Mouse (Mus musculus) layer of hippocampus, adult 8-10 months (tissue): ENCODE results near the gene Trp53. TPM values are rescaled to one million over a fixed set of nuclear protein-coding genes. Genes with fewer than 3 reads are reported as not detected.
A peak's percentile ranks its signal among the peaks of the same experiment; 100 is the strongest.
"Not testable (repeated sequence)": the region's sequence is repeated elsewhere in the genome, so short reads cannot be mapped to it uniquely, and the experiment has no call there.

Source experiments
- DNase-seq, 2 experiments: peaks; one replicate each; pipeline ENCODE4 v3.0.0; 2022; ENCODE audit warnings: low spot score in 2 of 2
- microRNA-seq, 2 experiments: library from miRNA; unstranded; fragments of <30 nt; microRNA quantifications; one replicate each; pipeline ENCODE4 v1.2.0; 2022
- total RNA-seq, 4 experiments: library from RNA; stranded (reverse); gene quantifications; 2 replicates each; pipeline ENCODE4 v1.2.4; 2022

Gene Trp53
- total RNA-seq, 4 experiments from 2014 or later, result 27.7 to 36.7 (median 33.7) TPM

DNA sequence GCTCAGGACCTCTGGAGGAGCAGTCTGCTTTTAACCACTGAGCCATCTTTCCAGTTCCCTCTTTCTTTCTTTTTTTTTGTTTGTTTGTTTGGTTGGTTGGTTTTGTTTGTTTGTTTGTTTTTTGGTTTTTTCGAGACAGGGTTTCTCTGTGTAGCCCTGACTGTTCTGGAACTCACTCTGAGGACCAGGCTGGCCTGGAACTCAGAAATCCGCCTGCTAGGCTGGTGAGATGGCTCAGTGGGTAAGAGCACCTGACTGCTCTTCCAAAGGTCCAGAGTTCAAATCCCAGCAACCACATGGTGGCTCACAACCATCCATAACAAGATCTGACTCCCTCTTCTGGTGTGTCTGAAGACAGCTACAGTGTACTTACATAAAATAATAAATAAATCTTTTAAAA lies 44.2 kb downstream of the Trp53 start:
- DNase-seq, result not testable (repeated sequence)

DNA sequence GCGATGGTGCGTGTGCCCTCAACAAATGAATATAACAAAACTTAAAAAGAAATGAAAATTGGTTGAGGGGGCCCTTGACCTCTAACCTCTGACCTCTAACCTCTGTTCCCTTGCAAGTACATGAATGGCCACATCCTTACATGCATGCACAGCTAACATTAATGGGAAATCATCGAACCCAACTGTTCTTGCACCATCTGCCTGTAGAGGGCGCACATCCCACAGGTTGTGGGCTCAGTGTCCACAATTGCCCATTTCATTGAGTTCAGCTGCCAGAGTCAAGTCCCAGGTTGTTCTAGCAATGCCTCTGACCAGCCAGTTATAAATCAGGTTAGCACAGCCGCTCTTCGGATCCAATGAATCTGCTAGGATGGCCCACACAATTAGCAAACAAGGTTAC lies 48.1 kb downstream of the Trp53 start:
- peak; percentile 65 to 78 for DNase-seq

DNA sequence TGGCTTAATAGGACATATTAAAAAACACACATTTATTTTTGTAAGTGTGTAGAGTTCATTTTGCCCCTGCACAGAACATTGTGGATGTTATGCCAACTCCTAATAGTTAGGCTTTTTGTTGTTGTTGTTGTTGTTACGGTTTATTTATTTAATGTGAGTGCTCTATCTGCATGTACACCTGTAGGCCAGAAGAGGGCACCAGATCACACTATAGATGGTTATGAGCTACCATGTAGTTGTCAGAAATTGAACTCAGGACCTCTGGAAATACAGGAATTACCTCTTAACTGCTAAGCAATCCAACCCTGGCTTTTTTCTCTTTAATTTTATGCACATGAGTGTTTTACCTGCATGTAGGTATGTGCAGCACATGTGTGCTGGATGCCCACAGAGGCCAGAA lies 49.6 kb downstream of the Trp53 start:
- no peak for DNase-seq

DNA sequence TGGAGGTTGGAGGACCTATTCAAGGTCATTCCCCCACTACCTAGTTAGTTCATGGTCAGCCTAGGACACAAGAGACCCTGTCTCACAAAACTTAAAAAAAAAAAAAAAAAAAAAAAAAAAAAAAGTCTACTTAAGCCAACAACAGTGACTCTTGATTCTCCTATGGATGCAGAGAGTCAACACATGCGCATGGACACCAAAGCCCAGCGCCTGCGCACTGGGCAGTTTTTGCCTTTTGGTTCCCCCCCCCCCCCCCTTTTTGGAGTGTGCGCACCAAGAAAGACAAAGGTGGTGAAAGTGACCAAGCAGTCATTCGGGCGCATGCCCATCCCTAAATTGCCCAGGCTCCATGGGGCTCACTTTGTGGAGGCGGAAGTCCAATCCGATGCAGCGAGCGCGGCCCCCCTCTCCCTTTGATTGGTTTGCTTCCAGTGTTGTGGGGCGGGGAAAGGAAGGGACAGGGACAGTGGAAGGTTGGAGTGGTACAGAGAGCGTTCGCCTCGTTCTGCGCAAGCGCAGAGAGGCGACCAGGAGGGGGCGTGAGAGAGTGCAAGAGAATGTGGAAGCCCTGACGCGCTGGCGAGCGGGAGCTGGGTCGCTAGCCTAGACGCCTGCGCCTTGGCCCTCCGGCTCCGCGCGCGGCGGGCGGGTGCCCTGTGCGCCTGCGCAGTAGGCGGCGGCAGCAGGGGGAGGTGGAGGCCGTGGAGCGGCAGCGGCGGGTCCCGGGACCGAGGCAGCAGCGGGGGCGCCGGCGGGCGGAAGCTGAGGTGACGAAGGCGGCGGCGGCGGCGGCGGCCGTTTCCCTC lies 52.3 kb downstream of the Trp53 start, which contains the start of gene Fxr2:
Fxr2 (plus strand) TSS at position 707 of the 806 bp plus-strand sequence.
- DNase-seq, result peak; percentile 100

DNA sequence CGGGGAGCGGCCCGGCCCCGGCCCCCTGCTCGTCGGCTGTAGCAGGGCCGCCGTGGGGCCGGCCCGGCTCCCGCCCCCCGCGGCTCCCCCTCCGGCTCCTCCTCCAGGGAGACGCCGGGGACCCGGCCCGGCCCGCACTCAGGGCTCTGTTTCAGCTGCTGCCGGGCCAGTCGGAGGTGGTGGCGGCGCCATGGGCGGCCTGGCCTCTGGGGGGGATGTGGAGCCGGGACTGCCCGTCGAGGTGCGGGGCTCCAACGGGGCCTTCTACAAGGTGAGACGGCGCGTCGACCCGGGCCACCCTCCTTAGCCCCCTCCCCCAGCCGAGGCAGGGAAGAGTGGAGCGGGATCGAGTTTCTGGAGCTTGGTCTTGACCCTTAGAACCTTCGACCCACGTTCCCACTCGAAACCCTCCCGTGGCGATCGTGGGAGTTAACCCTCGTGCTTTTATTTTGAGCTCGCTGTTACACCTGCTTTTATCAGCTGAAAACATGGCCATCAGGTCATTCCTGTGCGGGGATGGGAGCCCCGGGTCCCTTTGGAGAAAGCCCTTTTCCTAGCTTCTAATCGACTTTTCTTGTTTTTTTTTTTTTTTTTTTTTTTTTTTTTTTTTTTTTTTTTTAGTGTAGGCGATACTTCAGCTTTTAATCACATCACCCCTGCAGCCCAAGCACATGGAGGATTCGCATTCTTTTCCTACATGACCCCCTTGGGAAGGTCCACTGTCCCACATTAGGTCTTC lies 53.1 kb downstream of the Trp53 start:
- DNase-seq, result no peak

DNA sequence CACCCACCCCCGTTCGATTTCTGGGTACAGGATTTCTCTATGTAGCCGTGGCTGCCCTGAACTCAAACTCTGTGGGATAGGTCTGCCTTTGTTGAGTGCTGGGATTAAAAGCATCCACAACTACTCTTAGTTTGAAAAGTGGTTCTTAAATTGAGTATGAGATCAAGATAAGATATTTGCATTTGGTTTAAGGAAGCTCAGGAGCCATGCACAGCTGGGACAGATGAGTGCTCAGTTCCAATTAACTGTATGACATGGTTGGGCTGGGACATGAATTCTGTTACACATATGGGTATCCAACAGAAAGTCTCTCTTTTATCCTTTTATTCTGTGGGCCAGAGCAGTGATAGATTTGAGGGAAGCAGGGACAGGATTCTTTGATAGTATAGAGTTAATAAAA lies 55.3 kb downstream of the Trp53 start:
- DNase-seq, result no peak

Small RNA genes lying within 50 kb of the gene (microRNA-seq; reads per million reads assigned to microRNA genes)
- gene Mir467f, result 0 reads per million in 2 experiments

Other genes starting within 250 kb of the Trp53 start
- gene Rnf227, start 239.9 kb upstream of the Trp53 start, total RNA-seq, result 100 to 1,000 TPM; 119 to 129 (median 121) TPM
- gene Chd3, start 211.0 kb upstream of the Trp53 start, total RNA-seq, result 100 to 1,000 TPM; 435 to 510 (median 495) TPM
- gene Naa38, start 184.9 kb upstream of the Trp53 start, total RNA-seq, result 100 to 1,000 TPM; 101 to 126 (median 111) TPM
- 10 to 100 TPM; 37.5 to 51.2 (median 46.5) TPM for gene Cyb5d1, start 184.7 kb upstream of the Trp53 start, total RNA-seq
- 1 to 10 TPM; 2.2 to 2.8 (median 2.5) TPM for gene Tmem88, start 182.1 kb upstream of the Trp53 start, total RNA-seq
- 10 to 100 TPM; 32.3 to 36.4 (median 34.8) TPM for gene Kdm6b, start 166.7 kb upstream of the Trp53 start, total RNA-seq
- gene Dnah2, start 31.2 kb upstream of the Trp53 start, total RNA-seq, result 1 to 10 TPM; 3.1 to 6.3 (median 5.0) TPM
- 100 to 1,000 TPM; 115 to 132 (median 124) TPM for gene Efnb3, start 20.2 kb upstream of the Trp53 start, total RNA-seq
- gene Wrap53, start 104 bp upstream of the Trp53 start, total RNA-seq, result 10 to 100 TPM; 12.2 to 17.8 (median 12.3) TPM
- gene Atp1b2, start 25.6 kb downstream of the Trp53 start, total RNA-seq, result 100 to 1,000 TPM; 386 to 493 (median 443) TPM
- under 1 TPM in 2 of 4 experiments, not detected in 2; 0.59 to 0.92 TPM for gene Shbg, start 37.5 kb downstream of the Trp53 start, total RNA-seq
- 10 to 100 TPM; 13.3 to 19.2 (median 14.8) TPM for gene Sat2, start 41.7 kb downstream of the Trp53 start, total RNA-seq
- 100 to 1,000 TPM; 132 to 154 (median 139) TPM for gene Fxr2, start 52.6 kb downstream of the Trp53 start, total RNA-seq
- not detected for gene Sox15, start 75.0 kb downstream of the Trp53 start, total RNA-seq
- 10 to 100 TPM; 51.3 to 60.6 (median 56.8) TPM for gene Mpdu1, start 82.3 kb downstream of the Trp53 start, total RNA-seq
- 100 to 1,000 TPM in 1 of 4 experiments, 10 to 100 TPM in 3; 10.8 to 113 (median 55.2) TPM for gene Cd68, start 85.8 kb downstream of the Trp53 start, total RNA-seq
- gene Eif4a1, start 92.1 kb downstream of the Trp53 start, total RNA-seq, result 100 to 1,000 TPM; 319 to 328 (median 325) TPM
- 100 to 1,000 TPM in 3 of 4 experiments, 10 to 100 TPM in 1; 82.9 to 123 (median 105) TPM for gene Senp3, start 101.7 kb downstream of the Trp53 start, total RNA-seq
- gene Tnfsf13, start 105.4 kb downstream of the Trp53 start, total RNA-seq, result 1 to 10 TPM; 2.9 to 3.8 (median 3.2) TPM
- gene Tnfsf12, start 115.5 kb downstream of the Trp53 start, total RNA-seq, result 10 to 100 TPM in 3 of 4 experiments, 1 to 10 TPM in 1; 9.5 to 17.3 (median 14.4) TPM
- 1 to 10 TPM in 3 of 4 experiments, under 1 TPM in 1; 0.83 to 2.2 (median 1.3) TPM for gene Tnfsfm13, start 115.7 kb downstream of the Trp53 start, total RNA-seq
- gene Polr2a, start 178.3 kb downstream of the Trp53 start, total RNA-seq, result 10 to 100 TPM; 53.8 to 60.8 (median 59.1) TPM
- not detected for gene Slc35g3, start 181.6 kb downstream of the Trp53 start, total RNA-seq
- gene Zbtb4, start 185.6 kb downstream of the Trp53 start, total RNA-seq, result 100 to 1,000 TPM; 121 to 145 (median 129) TPM
- gene Chrnb1, start 215.6 kb downstream of the Trp53 start, total RNA-seq, result 1 to 10 TPM in 3 of 4 experiments, under 1 TPM in 1; 0.49 to 2.2 (median 1.1) TPM
- 10 to 100 TPM; 26.1 to 36.5 (median 30.6) TPM for gene Fgf11, start 221.5 kb downstream of the Trp53 start, total RNA-seq
- under 1 TPM in 2 of 4 experiments, not detected in 2; 0.17 to 0.47 TPM for gene Tmem102, start 225.3 kb downstream of the Trp53 start, total RNA-seq
- not detected for gene Gm39566, start 234.9 kb downstream of the Trp53 start, total RNA-seq
- gene Spem2, start 238.1 kb downstream of the Trp53 start, total RNA-seq, result not detected
- under 1 TPM in 2 of 4 experiments, not detected in 2; 0.31 to 0.75 TPM for gene Spem1, start 241.8 kb downstream of the Trp53 start, total RNA-seq